Mouse (Mus musculus) stomach, embryonic 14.5 days (tissue): Measurements from ENCODE around the gene Magi1. TPM values are rescaled to one million over a fixed set of nuclear protein-coding genes. Genes with fewer than 3 reads are reported as not detected.

Source experiments
- ATAC-seq: fragments of 200-750 bp; cut with Nextera tagmentation; 2 replicates; pipeline ENCODE4 v1.8.0; 2017; ENCODE audit warnings: low read depth, moderate TSS enrichment; ENCODE audit not compliant: insufficient number of reproducible peaks, insufficient read depth, low FRiP score
- H3K27ac ChIP-seq: fragments of 300-500 bp; sonication (generic); 2 replicates; pipeline ENCODE4 v1.5.1; 2014; ENCODE audit warnings: mild to moderate bottlenecking, low read length, moderate library complexity, mixed read lengths
- H3K27me3 ChIP-seq: fragments of 300-500 bp; sonication (generic); 2 replicates; pipeline ENCODE4 v1.6.1; 2014; ENCODE audit warnings: low read length, control low read depth, mixed read lengths; ENCODE audit not compliant: control insufficient read depth, insufficient read depth
- H3K36me3 ChIP-seq: fragments of 300-500 bp; sonication (generic); 2 replicates; pipeline ENCODE4 v1.6.1; 2014; ENCODE audit warnings: mild to moderate bottlenecking, control low read depth, low read length, moderate library complexity, mixed read lengths; ENCODE audit not compliant: control insufficient read depth, insufficient read depth
- H3K4me1 ChIP-seq: fragments of 300-500 bp; sonication (generic); 2 replicates; pipeline ENCODE4 v1.6.1; 2014; ENCODE audit warnings: low read length, control low read depth, mixed read lengths; ENCODE audit not compliant: control insufficient read depth, insufficient read depth
- H3K4me2 ChIP-seq: fragments of 300-500 bp; sonication (generic); replicated peaks from 2 replicates; pipeline ENCODE4 v1.6.1; 2014; ENCODE audit warnings: low read depth, low read length, control low read depth
- H3K4me3 ChIP-seq: fragments of 300-500 bp; sonication (generic); 2 replicates; pipeline ENCODE4 v1.5.1; 2014; ENCODE audit warnings: low read depth, low read length, control low read depth
- H3K9ac ChIP-seq: fragments of 300-500 bp; sonication (generic); replicated peaks from 2 replicates; pipeline ENCODE4 v1.6.1; 2014; ENCODE audit warnings: low read depth, mild to moderate bottlenecking, control low read depth, low read length, moderate library complexity, mixed read lengths
- H3K9me3 ChIP-seq: fragments of 300-500 bp; sonication (generic); 2 replicates; pipeline ENCODE4 v1.6.1; 2016; ENCODE audit warnings: low read depth, low read length, control low read depth; ENCODE audit not compliant: control insufficient read depth
- WGBS: fragments of 180-500 bp; shearing (Covaris S2); extraction: QIAGEN DNeasy Blood & Tissue Kit; methylation state at CpG from one replicate; pipeline ENCODE4 v1.1.7; 2014; 5-methylcytosine and 5-hydroxymethylcytosine counted together
- polyA plus RNA-seq: library from polyadenylated mRNA; unstranded; fragments of >200 nt; fragmentation: Nextera tagmentation; extraction: Ambion mirVana; gene quantifications from 2 replicates; pipeline ENCODE4 v1.2.1, GENCODE M21; 2014

The Magi1 gene
- polyA plus RNA-seq, 1 experiment from 2014 or later = 15.0 TPM

DNA sequence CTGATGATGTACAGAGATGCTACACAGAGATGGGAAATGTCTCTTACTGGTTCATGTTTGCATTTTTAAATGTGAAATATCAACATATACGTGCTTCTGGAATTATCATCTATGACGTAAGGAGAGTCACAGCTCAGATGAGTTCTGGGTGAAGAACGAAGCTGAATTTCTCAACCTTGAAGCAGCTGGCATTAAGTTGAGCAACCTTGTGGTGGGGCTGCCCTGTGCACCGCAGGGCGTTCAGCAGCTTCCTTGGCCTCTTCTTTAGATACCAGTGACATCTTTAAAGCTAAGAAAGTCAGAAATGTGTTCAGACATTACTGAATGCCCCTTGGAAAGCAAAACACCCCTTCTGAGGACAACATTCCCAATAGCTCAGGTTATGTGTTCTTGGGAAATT lies 656.5 kb downstream of the Magi1 start:
- Histone ChIP-seq H3K27ac (no peak overlapping the region), H3K4me3 (no peak overlapping the region), H3K4me2 (no peak overlapping the region), H3K36me3 (no peaks in the 10 kb centered on the region), H3K4me1 (no peaks in the 10 kb centered on the region), H3K9ac (no peak overlapping the region), H3K9me3 (no peaks in the 10 kb centered on the region), H3K27me3 (no peaks in the 10 kb centered on the region)
- ATAC-seq = no peak
- 89% methylated on average over 5 of the region's 5 CpGs for WGBS

Other genes with a start within 250 kb of the Magi1 start
- gene Slc25a26, start 216.4 kb upstream of the Magi1 start, polyA plus RNA-seq = 7.0 and 8.1 TPM in 2 replicates